Mouse (Mus musculus): Measurements from ENCODE around the gene Dnah2. TPM values are rescaled to one million over a fixed set of nuclear protein-coding genes. Genes with fewer than 3 reads are reported as not detected.
A peak's percentile ranks its signal among the peaks of the same experiment; 100 is the strongest.

Dnah2 gene
- total RNA-seq, 1 experiment = 0.98 TPM

DNA sequence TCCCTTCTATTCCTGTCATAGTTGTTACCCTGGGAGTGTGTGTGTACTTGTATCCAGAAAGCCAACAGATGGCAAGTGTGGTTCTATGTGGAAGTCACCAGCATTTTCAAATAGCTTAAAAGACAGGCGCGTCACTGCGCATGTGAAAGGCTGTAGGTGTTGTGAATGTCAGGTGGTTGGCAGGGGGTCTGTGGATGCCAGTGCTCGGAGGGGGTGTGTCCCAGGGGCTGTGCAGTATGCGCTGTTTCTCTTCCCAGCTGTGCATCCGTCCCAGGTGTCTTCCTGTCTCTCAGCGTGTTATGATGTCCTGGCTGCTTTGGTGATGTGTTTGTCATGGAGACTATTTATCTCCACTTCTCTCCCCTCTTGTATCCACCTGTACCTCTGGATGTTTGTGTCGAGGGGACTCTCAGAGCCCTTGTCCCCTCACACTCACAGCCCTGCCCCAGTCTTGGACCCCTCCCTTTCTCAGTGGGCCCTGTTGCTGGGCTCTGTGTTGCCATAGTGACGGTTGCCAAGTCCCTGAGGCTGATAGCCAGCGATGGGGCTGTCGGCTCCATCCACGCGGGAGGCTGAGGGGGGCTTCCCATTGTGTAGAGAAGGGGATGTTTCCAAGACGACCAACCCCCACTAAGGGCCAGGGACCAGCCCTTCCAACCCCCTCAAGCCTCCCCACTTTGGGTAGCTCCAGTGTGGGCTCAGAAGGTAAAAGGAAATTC, 3.9 kb upstream of the Dnah2 start:
- Histone ChIP-seq H3K9ac (ENCODE audit: insufficient read depth, low read depth, low read length, poor library complexity, severe bottlenecking) (no peak overlapping the region), H3K27ac (ENCODE audit: insufficient read depth, low read depth, low read length, poor library complexity, severe bottlenecking) (no peak overlapping the region), H3K36me3 (ENCODE audit: control insufficient read depth, insufficient read depth, low read length, poor library complexity, severe bottlenecking) (no peaks in the 10 kb centered on the region), H3K4me1 (ENCODE audit: control insufficient read depth in 2 of 2, insufficient read depth in 2 of 2, low read length in 2 of 2, poor library complexity in 1 of 2) (peaks cover 7 to 44% of the 10 kb centered on the region in 2 experiments), H3K4me3 (ENCODE audit: insufficient read depth in 1 of 2, low read depth in 1 of 2, low read length in 2 of 2, poor library complexity in 1 of 2, severe bottlenecking in 1 of 2) (no peak overlapping the region), H3K9me3 (ENCODE audit: control insufficient read depth, insufficient read depth, low read depth, low read length) (no peaks in the 10 kb centered on the region)
- TF ChIP-seq CHD2 (IDR thresholded peaks at IDR 0.05; ENCODE audit: low read depth, low read length) (no peak), HCFC1 (IDR thresholded peaks at IDR 0.05; ENCODE audit: borderline replicate concordance, insufficient read depth, low read length) (no peak), MAFK (IDR thresholded peaks at IDR 0.05; ENCODE audit: insufficient read depth, low read depth, low read length) (no peak), ZC3H11A (IDR thresholded peaks at IDR 0.05; ENCODE audit: borderline replicate concordance, low read depth, low read length) (no peak), ZNF384 (IDR thresholded peaks at IDR 0.05; ENCODE audit: low read depth, low read length) (no peak)
- no peak for DNase-seq (ENCODE audit: low read depth, low spot score)
- in situ Hi-C loops (cut with MboI; ENCODE audit: low sequenced_read_pairs in 2 of 2, unreplicated experiment in 2 of 2) = no loop called here

DNA sequence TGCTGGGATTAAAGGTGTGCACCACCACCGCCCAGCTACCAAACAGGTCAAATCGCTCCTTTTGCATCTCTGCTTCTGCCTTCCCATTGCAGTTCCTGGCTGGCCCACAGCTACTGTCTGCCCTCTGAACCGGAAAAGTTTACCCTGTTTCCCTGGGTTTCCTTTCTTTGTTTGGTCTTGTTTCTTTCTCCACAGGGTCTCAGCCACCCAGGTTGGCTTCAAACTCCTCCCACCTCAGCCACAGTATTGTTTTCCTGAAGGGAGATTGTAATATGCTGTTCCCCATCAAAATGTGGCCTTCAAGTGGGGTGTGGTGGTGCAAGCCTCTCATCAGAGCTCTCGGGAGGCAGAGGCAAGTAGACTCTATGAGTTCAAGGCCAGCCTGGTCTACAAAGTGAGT, 2.4 kb upstream of the Dnah2 start:
- no peaks in the 10 kb centered on the region for H3K36me3 ChIP-seq (ENCODE audit: control insufficient read depth, insufficient read depth, low read length, poor library complexity, severe bottlenecking)
- TF ChIP-seq CHD2 (IDR thresholded peaks at IDR 0.05; ENCODE audit: low read depth, low read length) (no peak), MAFK (IDR thresholded peaks at IDR 0.05; ENCODE audit: insufficient read depth, low read depth, low read length) (no peak), ZC3H11A (IDR thresholded peaks at IDR 0.05; ENCODE audit: borderline replicate concordance, low read depth, low read length) (no peak), ZNF384 (IDR thresholded peaks at IDR 0.05; ENCODE audit: low read depth, low read length) (no peak), HCFC1 (IDR thresholded peaks at IDR 0.05; ENCODE audit: borderline replicate concordance, insufficient read depth, low read length) (no peak)
- in situ Hi-C loops (cut with MboI; ENCODE audit: low sequenced_read_pairs in 2 of 2, unreplicated experiment in 2 of 2) = no loop called here
- H3K27ac ChIP-seq (ENCODE audit: insufficient read depth, low read depth, low read length, poor library complexity, severe bottlenecking) = no peak overlapping the region
- no peak for DNase-seq (ENCODE audit: low read depth, low spot score)
- H3K4me3 ChIP-seq (ENCODE audit: insufficient read depth in 1 of 2, low read depth in 1 of 2, low read length in 2 of 2, poor library complexity in 1 of 2, severe bottlenecking in 1 of 2) = no peak overlapping the region
- no peak overlapping the region for H3K9ac ChIP-seq (ENCODE audit: insufficient read depth, low read depth, low read length, poor library complexity, severe bottlenecking)
- peaks cover 9 to 44% of the 10 kb centered on the region in 2 experiments for H3K4me1 ChIP-seq (ENCODE audit: control insufficient read depth in 2 of 2, insufficient read depth in 2 of 2, low read length in 2 of 2, poor library complexity in 1 of 2)
- H3K9me3 ChIP-seq (ENCODE audit: control insufficient read depth, insufficient read depth, low read depth, low read length) = no peaks in the 10 kb centered on the region

- Histone ChIP-seq H3K4me3 (ENCODE audit: insufficient read depth in 1 of 2, low read depth in 1 of 2, low read length in 2 of 2, poor library complexity in 1 of 2, severe bottlenecking in 1 of 2) (peak overlapping the region; percentile 54 to 66), H3K9ac (ENCODE audit: insufficient read depth, low read depth, low read length, poor library complexity, severe bottlenecking) (peak overlapping the region; percentile 15; the same call in 1 of the 2 replicates), H3K9me3 (ENCODE audit: control insufficient read depth, insufficient read depth, low read depth, low read length) (no peaks in the 10 kb centered on the region), H3K36me3 (ENCODE audit: control insufficient read depth, insufficient read depth, low read length, poor library complexity, severe bottlenecking) (no peaks in the 10 kb centered on the region), H3K4me1 (ENCODE audit: control insufficient read depth in 2 of 2, insufficient read depth in 2 of 2, low read length in 2 of 2, poor library complexity in 1 of 2) (peaks cover 7 to 33% of the 10 kb centered on the region in 2 experiments), H3K27ac (ENCODE audit: insufficient read depth, low read depth, low read length, poor library complexity, severe bottlenecking) (peak overlapping the region; percentile 34; the same call in 1 of the 2 replicates)
- in situ Hi-C loops (cut with MboI; ENCODE audit: low sequenced_read_pairs in 2 of 2, unreplicated experiment in 2 of 2) = no loop called here
- no peak for TF ChIP-seq MAFK (IDR thresholded peaks at IDR 0.05; ENCODE audit: insufficient read depth, low read depth, low read length)
- no peak for TF ChIP-seq ZC3H11A (IDR thresholded peaks at IDR 0.05; ENCODE audit: borderline replicate concordance, low read depth, low read length)
- TF ChIP-seq CHD2 (IDR thresholded peaks at IDR 0.05; ENCODE audit: low read depth, low read length) = no peak
- no peak for TF ChIP-seq HCFC1 (IDR thresholded peaks at IDR 0.05; ENCODE audit: borderline replicate concordance, insufficient read depth, low read length)
- no peak for DNase-seq (ENCODE audit: low read depth, low spot score)
These were observed 1.8 kb downstream of the Dnah2 start for GRCm38 (mm10) chr11:69547071-69547470.

- Histone ChIP-seq H3K4me3 (ENCODE audit: insufficient read depth in 1 of 2, low read depth in 1 of 2, low read length in 2 of 2, poor library complexity in 1 of 2, severe bottlenecking in 1 of 2) (peak overlapping the region; percentile 54 to 66), H3K27ac (ENCODE audit: insufficient read depth, low read depth, low read length, poor library complexity, severe bottlenecking) (peak overlapping the region; percentile 34), H3K4me1 (ENCODE audit: control insufficient read depth in 2 of 2, insufficient read depth in 2 of 2, low read length in 2 of 2, poor library complexity in 1 of 2) (peaks cover 7 to 30% of the 10 kb centered on the region in 2 experiments), H3K36me3 (ENCODE audit: control insufficient read depth, insufficient read depth, low read length, poor library complexity, severe bottlenecking) (no peaks in the 10 kb centered on the region), H3K9me3 (ENCODE audit: control insufficient read depth, insufficient read depth, low read depth, low read length) (no peaks in the 10 kb centered on the region), H3K9ac (ENCODE audit: insufficient read depth, low read depth, low read length, poor library complexity, severe bottlenecking) (peak overlapping the region; percentile 79)
- peak; percentile 88 for TF ChIP-seq ZNF384 (IDR thresholded peaks at IDR 0.05; ENCODE audit: low read depth, low read length)
- peak; percentile 69 for TF ChIP-seq HCFC1 (IDR thresholded peaks at IDR 0.05; ENCODE audit: borderline replicate concordance, insufficient read depth, low read length)
- no peak for TF ChIP-seq CHD2 (IDR thresholded peaks at IDR 0.05; ENCODE audit: low read depth, low read length)
- in situ Hi-C loops (cut with MboI; ENCODE audit: low sequenced_read_pairs in 2 of 2, unreplicated experiment in 2 of 2) = no loop called here
- no peak for DNase-seq (ENCODE audit: low read depth, low spot score)
These were observed 2.4 kb downstream of the Dnah2 start for GRCm38 (mm10) chr11:69546423-69547053.
